Mouse (Mus musculus) frontal cortex, postnatal 10 days (tissue): ENCODE data around the gene Mrpl43.
A peak's percentile ranks its signal among the peaks of the same experiment; 100 is the strongest.
"Not testable (repeated sequence)": the region's sequence is repeated elsewhere in the genome, so short reads cannot be mapped to it uniquely, and the experiment has no call there.

Source experiments
- DNase-seq, 2 experiments: peaks; one replicate each; pipeline ENCODE4 v3.0.0; 2022; ENCODE audit warnings: low spot score in 2 of 2, mixed read lengths in 1 of 2

Mrpl43 gene

DNA sequence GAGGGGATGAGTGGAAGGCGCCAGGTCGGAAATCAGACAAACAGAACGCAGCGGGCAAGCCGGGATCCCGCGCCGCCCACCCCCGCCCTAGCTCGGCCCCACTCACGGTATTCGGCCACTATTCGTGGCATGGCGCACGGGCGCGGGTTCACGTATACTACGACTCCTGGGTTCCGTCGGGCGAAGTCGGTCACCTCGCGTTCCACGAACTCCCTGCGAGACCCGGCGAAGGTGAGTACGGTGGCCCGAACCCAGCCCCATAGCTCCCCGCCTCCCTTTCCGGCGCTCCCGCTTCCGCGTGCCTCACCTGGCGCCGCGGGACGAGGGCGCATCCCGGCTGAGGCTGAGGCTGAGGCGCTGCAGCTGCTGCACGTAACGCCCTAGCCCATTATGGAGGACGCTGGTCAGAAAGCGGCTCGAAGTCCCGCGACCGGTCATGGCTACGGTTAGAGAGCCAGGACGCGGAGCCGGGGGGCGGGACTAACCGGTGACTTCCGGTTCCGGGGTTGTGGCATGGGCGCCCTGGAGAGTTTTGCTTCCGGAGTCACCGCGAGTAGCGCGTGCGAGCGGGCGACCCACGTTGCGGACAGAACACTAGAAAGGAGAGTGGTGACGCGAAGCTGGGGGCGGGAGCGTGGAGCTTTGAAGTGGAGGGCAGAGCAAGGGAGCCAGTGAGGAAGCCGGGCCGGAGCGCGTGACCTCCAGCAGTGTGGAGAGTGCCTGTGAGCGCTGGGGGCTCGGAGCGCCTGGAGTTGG, at the start of gene Mrpl43:
Gene Mrpl43 (minus strand): TSS at position 486 of the 756 bp plus-strand sequence.
- peak; percentile 94 to 95 for DNase-seq

DNA sequence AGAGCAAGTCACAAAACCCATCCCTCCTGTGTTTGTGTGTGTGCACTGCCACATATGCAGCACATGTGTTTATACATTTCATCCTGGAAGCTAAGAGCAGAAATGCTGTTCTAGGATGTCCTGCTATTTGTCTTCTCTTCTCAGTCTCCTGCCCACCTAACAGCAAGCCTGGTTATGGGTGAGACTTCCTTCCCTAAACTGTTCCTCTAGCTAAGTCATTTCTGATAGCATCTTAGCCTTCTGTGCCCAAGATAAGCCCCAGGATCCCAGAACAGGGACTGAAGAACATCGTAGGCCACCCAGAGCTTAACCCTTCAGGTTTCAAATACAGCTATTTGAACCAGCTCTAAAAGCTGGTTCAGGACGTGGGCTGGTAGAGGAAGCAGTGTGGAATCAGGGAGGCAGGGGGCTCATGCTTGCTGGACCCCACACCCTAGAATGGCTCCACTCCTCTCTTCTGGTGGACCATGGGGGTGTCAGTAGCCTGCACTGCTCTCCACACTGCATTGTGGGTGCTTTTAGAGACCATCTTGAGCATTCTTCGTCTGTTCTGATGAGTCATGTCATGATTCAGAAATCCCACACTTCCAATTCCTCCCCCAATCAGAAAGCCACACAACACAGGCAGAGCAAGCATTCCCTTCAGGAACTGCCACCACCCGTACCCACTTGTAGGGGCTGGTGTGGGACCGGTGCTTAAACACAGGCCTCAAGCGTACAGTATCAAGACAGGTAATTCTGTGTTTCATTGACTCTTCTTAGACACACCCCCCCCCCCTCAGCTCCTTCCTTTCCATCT, 48.8 kb upstream of the Mrpl43 start:
- DNase-seq, result no peak

DNA sequence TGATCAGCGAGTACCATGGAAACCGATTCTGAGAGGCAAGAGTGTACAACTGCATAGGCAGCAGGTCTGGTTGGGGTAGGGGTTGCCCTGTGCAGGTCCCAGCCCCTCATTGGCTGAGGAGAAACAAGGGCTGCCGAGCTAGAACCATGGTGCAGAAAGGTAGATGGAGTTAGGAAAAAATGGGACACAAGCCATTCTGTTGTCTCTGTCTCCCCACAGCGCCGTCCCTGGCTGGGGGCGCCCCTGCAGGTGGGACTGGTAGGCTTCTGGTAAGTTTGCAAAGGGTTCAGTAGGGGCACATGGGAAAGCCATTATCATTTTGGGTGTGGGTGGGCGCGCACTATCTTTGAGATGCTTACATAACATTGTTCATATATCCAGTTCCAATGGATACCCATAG, 47.2 kb upstream of the Mrpl43 start:
- DNase-seq, result no peak

DNA sequence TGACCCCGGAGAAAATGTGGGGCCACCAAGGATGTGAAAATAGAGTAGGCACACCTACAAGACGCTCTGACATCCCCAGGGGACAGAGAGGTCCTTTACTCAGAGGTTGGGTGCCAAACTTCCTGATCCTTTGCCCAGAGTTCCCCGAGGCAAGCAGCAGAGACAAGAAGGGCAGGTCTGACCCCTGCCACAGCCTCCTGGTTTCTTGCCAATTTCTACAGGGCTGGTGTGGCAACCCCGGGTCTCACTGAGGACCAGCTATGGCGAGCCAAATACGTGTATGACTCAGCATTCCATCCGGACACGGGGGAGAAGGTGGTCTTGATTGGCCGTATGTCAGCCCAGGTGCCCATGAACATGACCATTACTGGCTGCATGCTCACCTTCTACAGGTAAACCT, 43.3 kb upstream of the Mrpl43 start:
- no peak for DNase-seq

DNA sequence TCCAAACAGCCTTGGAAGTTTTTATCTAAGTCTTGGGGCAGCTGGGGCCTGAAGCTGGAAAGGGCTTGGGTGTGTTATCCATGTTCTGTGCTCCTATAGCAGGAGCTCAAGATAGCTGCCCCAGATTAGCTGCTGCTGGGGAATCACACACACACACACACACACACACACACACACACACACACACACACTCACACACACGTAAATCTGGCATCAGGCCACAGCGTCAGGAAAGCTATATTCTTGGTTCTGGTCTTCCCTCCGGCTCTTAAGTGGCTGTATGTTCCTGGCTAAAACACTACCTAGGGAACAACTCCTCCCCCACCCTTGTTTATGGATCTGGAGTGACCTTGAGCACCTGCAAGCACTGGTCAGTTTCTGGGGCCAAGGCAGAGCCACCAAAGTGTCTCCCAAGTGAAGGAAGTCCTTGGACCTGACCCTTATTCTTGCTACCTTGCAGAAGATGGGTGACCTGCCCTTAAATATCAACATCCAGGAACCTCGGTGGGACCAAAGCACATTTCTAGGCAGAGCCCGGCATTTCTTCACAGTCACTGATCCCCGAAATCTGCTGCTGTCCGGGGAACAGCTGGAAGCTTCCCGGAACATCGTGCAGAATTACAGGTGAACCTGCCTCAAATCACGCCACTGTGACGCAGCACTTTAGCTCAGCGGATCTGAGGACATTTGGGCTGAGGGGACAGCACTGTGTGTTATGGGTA, 42.6 kb upstream of the Mrpl43 start:
- no peak for DNase-seq

DNA sequence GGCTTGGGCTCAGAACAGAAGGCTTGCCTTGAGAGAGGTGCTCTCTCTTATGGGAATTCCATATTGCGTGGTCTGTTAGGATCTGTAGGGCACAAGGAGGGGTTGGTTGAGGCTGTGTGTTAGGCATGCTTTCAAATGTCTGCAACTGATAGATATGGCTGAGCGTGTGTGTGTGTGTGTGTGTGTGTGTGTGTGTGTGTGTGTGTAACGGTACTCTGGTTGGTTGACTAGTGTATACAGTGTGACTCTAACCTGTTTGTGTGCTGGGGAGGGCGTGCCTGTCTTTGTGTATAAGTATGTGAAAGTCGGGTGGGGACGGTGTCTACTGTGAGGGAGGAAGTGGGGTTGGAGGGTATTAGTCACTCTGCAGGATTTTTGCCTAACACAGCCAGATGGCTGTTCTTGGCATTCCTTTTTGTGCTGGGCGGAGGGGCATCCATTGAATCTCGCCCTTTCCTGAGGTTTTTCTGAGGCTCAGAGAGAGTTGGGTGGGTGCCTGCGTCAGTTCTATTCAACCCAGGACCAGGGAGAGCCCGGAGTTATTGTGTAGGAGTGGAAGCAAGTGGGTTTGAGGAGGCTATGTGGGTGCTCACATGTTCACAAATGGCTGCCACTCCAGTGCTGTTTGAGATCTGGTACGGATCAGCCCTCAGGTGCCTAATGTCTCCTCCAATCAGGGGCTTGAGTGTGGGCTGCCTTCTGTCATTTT, 41.8 kb upstream of the Mrpl43 start:
- peak; percentile 58 to 80 for DNase-seq

DNA sequence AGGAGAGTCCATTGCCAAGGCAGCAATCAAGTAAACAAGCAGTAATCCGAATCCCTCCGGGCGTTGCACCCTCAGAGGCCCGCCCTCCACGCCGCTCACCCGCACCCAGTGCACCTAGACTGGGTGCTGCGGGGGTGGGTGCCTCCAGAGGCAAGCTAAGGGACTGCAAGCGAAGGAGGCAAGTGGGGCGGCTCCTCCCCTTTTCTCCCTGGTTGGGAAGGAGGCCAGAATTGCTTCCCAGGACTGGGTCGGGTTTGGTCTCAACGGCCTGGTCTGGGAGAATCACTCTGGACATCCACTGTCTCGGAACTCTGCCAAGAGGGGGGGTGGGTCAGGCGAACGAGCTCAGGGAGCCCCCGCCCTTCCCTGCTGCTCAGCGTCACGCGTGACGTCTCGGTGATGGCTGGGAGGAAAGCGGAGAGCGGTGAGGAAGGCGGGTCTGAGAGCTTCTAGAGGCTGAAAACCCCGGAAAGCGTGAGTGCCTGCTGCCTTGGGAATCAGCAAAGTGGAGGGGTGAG, 41.2 kb upstream of the Mrpl43 start, which contains the start of gene Sfxn3:
Gene Sfxn3 (plus strand): TSS at position 87 of the 518 bp plus-strand sequence.
- DNase-seq, result peak; percentile 93 to 94

DNA sequence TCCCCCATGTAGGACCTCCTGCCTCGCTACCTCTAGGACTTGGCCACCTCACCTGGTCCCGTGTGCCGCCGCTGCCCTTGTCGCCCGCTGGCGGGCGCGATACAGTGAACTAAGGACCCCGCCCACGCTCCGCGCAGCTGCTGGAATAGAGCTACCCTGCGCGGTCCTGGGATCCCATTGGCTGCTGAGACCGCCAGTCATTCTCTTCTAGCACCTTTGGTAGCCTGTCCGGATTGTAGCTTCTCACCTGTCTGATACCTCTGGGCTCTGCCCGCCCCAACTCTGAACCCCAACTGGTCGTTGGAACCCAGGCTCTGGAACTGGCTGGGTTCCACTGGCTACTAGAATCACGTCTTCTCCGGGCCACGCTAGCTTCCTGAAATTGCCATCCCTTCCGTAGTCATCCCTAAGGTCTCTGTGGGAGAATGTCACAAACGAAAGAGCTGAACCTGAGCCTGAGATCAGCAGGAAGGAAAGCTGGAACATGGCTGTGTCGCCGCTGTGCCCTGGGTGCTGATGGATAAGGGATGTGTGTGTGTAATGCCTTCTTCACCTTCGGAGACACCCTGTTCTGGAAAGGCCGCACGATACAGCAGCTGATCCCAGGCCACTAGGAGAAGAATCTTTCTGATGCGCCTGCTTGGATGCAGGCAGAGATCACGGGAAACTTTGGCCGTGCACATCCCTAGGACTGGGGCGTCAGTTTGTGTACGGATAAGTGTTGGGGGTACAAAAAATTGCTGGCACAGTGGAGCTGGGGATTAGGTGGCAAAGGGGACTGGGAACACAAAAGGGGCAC, 40.5 kb upstream of the Mrpl43 start:
- DNase-seq, result peak; percentile 84 to 85

DNA sequence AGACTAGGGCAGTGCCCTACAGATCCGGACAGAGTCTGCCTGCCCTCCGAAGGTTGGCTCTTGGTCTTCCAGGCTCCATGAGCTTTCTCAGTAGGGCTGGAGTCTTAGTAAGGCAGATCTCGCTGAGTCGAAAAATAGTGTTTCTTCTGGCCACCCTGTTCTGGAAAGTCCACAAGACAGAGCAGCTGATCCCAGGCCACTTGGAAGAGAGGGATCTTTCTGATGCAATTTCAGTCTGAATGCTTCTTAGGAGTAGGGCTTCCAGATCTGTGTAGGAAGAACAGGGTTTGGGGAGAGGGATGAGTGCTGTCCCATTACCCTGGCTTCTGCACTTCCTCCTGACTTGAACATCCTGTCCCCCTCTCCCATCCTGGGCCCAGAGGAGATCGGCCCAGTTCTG, 39.4 kb upstream of the Mrpl43 start, which contains the start of gene Pdzd7:
Gene Pdzd7 (minus strand): TSS at position 67 of the 400 bp plus-strand sequence.
- no peak for DNase-seq

DNA sequence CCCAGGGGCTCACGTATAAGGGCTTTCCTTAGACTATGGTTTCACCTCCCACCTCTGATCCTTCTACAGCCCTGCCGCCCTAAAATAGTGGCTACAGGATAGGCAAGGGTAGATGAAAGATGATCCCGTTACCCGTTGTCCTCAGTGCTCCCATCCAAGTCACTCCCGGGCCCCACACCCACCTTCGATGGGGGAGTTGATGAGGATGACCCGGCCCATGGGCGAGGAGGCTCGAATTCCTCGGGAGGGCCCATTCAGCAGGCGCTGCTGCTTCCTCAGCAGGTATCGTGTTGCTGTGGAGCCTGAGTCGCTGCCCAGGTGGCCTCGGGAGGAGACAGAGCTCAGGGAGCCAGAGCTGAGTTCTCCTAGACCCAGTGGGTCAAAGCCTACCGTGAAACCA, 39.0 kb upstream of the Mrpl43 start:
- DNase-seq, result no peak

DNA sequence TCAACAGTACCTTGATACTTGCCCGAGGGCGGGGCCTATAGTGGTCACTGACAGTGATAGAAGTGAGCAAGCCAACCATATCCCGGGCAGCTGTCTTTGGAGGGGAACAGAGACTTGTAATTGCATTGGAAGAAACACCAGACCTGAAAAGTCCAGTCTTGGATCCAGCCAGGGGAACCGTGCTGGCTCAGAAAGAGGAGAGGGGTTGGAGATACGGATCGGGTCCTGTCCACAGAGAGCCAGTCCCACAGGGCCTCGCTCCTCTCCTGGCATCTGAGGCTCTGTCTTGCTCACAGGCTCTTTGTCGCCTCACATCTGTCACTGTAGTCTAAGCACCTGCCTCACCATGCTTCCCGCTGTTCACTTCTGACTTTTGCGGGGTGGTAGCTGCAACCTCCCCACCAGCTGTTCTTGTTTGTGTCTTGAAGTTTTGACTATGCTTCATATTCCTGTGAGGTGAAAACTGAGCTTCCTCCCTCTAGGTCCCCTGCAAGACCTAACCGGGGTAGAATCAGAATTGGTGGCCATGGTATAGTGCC, 38.2 kb upstream of the Mrpl43 start:
- no peak for DNase-seq

DNA sequence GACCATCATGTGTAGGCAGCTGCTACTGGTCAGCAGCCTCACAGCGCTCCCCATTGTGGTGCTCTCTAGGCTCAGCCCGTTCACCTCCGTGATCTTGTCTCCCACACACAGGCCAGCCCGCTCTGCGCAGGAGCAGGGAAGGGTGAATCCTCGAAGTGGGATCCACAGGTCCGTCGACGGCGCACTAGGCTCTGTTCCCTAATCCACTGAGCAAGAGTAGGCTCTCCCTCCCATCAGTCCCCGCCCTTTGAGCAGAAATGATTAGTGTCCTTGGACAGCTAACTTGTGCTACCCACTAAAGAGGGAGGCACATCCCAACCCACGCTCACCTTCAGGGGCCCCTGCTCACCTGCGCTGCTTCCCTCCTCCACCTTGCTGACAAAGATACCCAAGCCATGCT, 34.0 kb upstream of the Mrpl43 start:
- DNase-seq, result no peak

DNA sequence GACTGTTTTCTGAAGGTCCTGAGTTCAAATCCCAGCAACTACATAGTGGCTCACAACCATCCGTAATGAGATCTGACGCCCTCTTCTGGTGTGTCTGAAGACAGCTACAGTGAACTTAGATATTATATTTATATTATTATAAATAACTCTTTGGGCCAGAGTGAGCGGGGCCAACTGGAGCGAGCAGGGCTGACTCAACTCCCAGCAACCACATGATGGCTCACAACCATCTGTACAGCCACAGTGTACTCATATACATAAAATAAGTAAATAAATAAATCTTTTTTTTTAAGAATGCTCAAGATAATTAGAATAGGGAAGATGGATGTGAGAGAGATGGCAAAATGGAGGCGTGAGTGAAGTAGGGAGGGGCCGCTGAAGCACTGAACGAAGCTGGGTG, 32.0 kb upstream of the Mrpl43 start:
- DNase-seq, result not testable (repeated sequence)

DNA sequence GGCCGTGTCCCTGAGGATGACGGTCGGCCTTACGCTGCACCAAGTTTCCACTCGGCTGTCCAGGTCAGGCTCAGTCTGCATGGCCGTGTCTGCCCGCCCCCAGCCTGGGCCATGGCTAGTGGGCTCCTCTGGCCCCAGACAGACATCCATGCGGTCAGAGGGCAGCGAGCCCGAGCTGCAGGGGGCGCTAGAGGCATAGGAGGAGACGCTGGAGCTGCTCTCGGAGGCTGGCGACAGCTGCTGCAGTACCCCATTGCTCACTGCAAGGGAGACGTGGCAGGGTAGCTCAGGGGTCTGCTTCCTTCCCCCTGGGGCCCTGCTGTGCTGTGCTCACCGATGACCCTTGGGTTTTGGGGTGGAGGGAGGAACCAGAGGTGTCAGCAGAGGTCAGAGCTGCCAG, 30.6 kb upstream of the Mrpl43 start:
- DNase-seq, result no peak

DNA sequence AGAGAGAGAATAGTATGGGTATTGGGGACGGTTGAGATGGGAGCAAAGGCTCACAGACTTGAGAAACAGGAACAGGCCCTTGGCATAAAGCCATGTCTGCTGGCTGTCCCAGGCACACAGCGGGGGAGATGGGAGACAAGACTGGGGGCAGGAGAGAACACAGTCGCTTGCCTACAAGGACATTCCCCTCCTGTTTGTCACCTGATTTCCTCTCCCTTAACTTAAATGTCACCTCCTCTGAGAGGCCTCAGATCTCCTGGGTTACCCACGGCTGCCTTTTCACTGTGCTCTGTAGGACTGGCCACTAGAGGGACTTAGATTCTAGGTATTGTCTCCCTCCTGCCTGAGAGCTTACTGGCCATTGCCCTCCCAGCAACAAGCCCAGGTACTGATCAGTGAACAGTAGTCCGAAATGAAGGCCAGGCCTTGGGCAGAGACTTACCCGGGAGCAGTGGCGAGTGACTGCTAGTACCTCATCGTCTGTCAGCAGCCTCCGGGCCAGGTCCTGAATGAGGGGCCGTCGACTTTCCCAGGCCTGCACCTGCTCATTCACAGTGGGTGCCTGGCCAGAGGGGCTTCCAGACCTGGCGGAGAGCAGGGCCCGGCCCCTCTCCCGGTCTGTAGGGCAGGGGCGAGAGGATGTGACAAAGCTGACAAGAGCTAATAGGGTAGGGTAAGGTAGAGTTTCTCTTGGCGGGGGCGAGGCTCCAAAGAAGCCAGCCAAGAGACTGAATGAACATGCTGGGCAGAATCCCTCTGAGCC, 26.5 kb upstream of the Mrpl43 start:
- DNase-seq, result no peak

DNA sequence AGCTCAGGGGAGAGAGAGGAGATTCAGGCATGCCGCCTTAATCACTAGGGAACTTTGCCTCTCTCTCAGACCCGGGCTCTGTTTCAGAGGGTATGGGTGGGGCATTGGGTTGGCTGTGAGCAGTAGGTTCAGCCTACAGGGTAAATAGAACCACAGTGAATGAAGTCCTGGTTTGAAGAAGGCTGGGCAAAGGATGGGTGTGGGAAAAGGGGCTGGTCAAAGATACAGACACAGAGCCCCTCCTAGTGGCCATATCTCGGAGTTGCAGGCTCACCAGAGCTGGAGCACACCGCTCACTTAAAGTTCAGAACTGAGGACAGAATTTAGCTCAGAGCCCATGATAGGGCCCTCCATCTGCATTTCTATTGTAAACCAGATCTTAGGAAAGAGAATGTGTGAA, 25.5 kb upstream of the Mrpl43 start:
- peak in 1 of 2 experiments; percentile 74 for DNase-seq

DNA sequence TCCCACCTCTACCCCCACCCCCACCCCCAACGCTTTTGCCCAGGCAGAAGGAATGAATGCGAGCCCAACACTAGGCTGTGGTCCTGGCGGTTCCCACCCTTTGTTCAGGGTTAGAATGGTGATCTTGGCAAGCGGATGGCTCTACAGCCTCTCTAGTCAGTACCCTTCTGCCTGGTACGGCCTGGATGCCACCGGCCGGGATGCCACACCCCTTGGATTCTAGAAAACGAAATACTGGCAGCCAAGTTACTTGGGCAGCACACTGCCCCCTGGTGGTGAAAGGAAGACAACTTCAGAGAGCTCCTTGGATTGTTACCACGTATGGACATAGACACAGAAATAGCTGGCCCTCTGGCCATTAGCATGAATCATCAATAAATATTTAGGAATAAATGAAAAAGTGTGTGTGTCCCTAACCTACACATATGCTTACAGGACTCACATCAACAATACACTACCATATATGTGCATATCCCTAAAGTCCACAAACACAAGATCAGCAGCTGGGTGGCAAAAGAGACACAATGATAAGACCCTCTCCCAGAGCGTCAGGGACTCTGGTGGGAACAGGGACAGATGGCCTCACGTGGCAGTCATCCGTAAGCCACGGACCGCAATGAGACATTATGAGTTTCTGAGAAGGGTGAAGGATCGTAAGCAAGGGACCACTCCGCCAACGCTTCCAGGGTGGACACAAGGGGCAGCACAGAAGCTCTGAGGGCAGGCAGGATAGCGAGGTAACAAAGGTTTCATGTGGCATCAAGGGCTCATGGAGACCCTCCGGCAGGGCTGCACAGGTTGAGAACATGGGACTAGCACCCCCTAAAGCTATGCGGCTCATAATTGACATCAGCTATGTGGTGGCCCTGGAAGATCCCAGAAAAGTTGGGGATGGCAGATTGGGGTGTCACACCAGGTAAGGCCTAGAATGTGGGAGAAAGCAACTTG, 24.8 kb upstream of the Mrpl43 start:
- DNase-seq, result peak in 1 of 2 experiments; percentile 77

DNA sequence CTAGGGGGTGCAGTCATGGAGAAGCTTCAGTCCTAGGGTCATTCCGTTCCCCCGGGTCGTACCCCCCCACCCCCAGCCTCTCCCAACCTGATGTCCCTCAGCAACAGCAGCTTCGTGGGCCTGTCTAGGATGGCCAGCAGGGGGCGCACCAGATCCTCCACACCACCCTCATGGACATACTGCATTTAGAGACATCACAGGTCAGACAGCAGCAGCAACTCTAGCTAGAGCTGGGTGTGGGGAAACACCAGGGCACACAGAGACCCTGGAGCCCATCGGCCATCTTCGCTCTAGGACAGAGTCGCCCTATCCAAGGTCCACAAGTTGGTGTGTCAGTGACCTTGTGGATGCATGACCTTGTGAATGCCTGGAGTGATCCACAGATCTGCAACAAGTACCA, 23.9 kb upstream of the Mrpl43 start:
- no peak for DNase-seq
